Mouse (Mus musculus) heart, embryonic 15.5 days (tissue): ENCODE results near the gene Gm10340. TPM values are rescaled to one million over a fixed set of nuclear protein-coding genes. Genes with fewer than 3 reads are reported as not detected.
"Not testable (repeated sequence)": the region's sequence is repeated elsewhere in the genome, so short reads cannot be mapped to it uniquely, and the experiment has no call there.

ENCODE experiments used
- ATAC-seq: fragments of 200-750 bp; cut with Nextera tagmentation; replicated peaks from 2 replicates; pipeline ENCODE4 v1.8.0; 2017; ENCODE audit warnings: low read depth, moderate TSS enrichment; ENCODE audit not compliant: insufficient number of reproducible peaks, insufficient read depth, low FRiP score
- H3K27ac ChIP-seq: fragments of 300-500 bp; sonication (generic); 2 replicates; pipeline ENCODE4 v1.5.1; 2015; ENCODE audit warnings: mild to moderate bottlenecking, inconsistent platforms
- H3K27me3 ChIP-seq: fragments of 300-500 bp; sonication (generic); 2 replicates; pipeline ENCODE4 v1.6.1; 2015; ENCODE audit warnings: inconsistent platforms
- H3K36me3 ChIP-seq: fragments of 300-500 bp; sonication (generic); 2 replicates; pipeline ENCODE4 v1.6.1; 2015; ENCODE audit warnings: mild to moderate bottlenecking, inconsistent platforms
- H3K4me1 ChIP-seq: fragments of 300-500 bp; sonication (generic); replicated peaks from 2 replicates; pipeline ENCODE4 v1.6.1; 2015; ENCODE audit warnings: inconsistent platforms
- H3K4me2 ChIP-seq: fragments of 300-500 bp; sonication (generic); 2 replicates; pipeline ENCODE4 v1.6.1; 2015; ENCODE audit warnings: inconsistent platforms, mild to moderate bottlenecking, moderate library complexity
- H3K4me3 ChIP-seq: fragments of 300-500 bp; sonication (generic); 2 replicates; pipeline ENCODE4 v1.5.1; 2015; ENCODE audit warnings: mild to moderate bottlenecking, inconsistent platforms
- H3K9ac ChIP-seq: fragments of 300-500 bp; sonication (generic); 2 replicates; pipeline ENCODE4 v1.6.1; 2015; ENCODE audit warnings: mild to moderate bottlenecking, inconsistent platforms
- H3K9me3 ChIP-seq: fragments of 300-500 bp; sonication (generic); replicated peaks from 2 replicates; pipeline ENCODE4 v1.6.1; 2016; ENCODE audit warnings: inconsistent platforms
- whole genome bisulfite sequencing: fragments of 180-500 bp; shearing (Covaris S2); methylation state at CpG from one replicate; pipeline ENCODE4 v1.1.7; 2015; ENCODE audit warnings: mixed read lengths; 5-methylcytosine and 5-hydroxymethylcytosine counted together
- polyA plus RNA-seq: library from polyadenylated mRNA; unstranded; fragments of >200 nt; fragmentation: Nextera tagmentation; extraction: Ambion mirVana; gene quantifications from 2 replicates; pipeline ENCODE4 v1.2.1, GENCODE M21; 2015

The Gm10340 gene
- polyA plus RNA-seq: not detected in 2 replicates

GRCm38 (mm10) chr14:3133697-3134096 is at the start of gene Gm10340:
Gm10340 (plus strand) TSS chr14:3133997.
- not testable (repeated sequence) for H3K27ac ChIP-seq, H3K27me3 ChIP-seq, H3K4me2 ChIP-seq, H3K9me3 ChIP-seq, H3K36me3 ChIP-seq, H3K4me1 ChIP-seq, H3K4me3 ChIP-seq, ATAC-seq, H3K9ac ChIP-seq
- 95% methylated on average over 2 of the region's 3 CpGs for WGBS

DNA sequence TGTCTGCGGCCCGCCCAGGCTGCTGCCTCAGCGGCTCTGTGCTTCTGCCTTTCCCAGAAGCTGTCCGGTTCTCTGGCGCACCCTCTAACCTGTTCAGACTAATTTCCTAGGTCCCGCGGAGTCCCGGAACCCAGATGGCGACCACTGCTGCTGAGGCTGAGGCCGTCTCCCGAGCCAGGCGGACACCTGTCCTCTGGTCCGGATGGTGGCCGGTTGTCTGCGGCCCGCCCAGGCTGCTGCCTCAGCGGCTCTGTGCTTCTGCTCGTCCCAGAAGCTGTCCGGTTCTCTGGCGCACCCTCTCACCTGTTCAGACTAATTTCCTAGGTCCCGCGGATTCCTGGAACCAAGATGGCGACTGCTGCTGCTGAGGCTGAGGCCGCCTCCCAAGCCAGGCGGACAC is 17.7 kb upstream of the Gm10340 start:
- H3K4me2 ChIP-seq, H3K4me3 ChIP-seq, H3K27me3 ChIP-seq, H3K4me1 ChIP-seq, H3K36me3 ChIP-seq, H3K9me3 ChIP-seq, H3K27ac ChIP-seq, ATAC-seq, H3K9ac ChIP-seq: not testable (repeated sequence)
- 91% methylated on average over 17 of the region's 25 CpGs for WGBS

- H3K4me1 ChIP-seq, H3K36me3 ChIP-seq, H3K4me3 ChIP-seq, H3K4me2 ChIP-seq, H3K9ac ChIP-seq, H3K9me3 ChIP-seq, ATAC-seq, H3K27ac ChIP-seq, H3K27me3 ChIP-seq: not testable (repeated sequence)
- WGBS: no CpG with 5 or more reads among the region's 2 CpGs
Measured at GRCm38 (mm10) chr14:3187955-3188354, 54.2 kb downstream of the Gm10340 start, which contains the start of gene Gm5795. Gm5795 (plus strand) TSS chr14:3188255.

Other genes starting within 250 kb of the Gm10340 start
- gene Gm2888, start 104.0 kb upstream of the Gm10340 start, polyA plus RNA-seq: not detected in 2 replicates
- gene Gm2897, start 84.7 kb upstream of the Gm10340 start, polyA plus RNA-seq: 2.5 and 3.1 TPM in 2 replicates
- gene Gm5795, start 54.3 kb downstream of the Gm10340 start, polyA plus RNA-seq: not detected in 2 replicates
- gene D830030K20Rik, start 74.5 kb downstream of the Gm10340 start, polyA plus RNA-seq: 25.3 and 26.7 TPM in 2 replicates
- not detected in 2 replicates for gene Gm2956, start 198.6 kb downstream of the Gm10340 start, polyA plus RNA-seq